Mouse (Mus musculus): ENCODE data around the gene Ahcyl2. TPM values are rescaled to one million over a fixed set of nuclear protein-coding genes. Genes with fewer than 3 reads are reported as not detected.

Gene Ahcyl2
- polyA plus RNA-seq, 1 experiment from 2014 or later = 54.6 TPM

- no peak for TF ChIP-seq EP300 (optimal IDR thresholded peaks at IDR 0.05)
- TF ChIP-seq CTCF (IDR thresholded peaks at IDR 0.05; ENCODE audit: low read depth) = no peak
- Histone ChIP-seq H3K27ac (replicated peaks) (no peak overlapping the region), H3K27me3 (ENCODE audit: control insufficient read depth, insufficient read depth, low read length) (no peaks in the 10 kb centered on the region), H3K36me3 (ENCODE audit: control insufficient read depth, insufficient read depth, low read length) (no peaks in the 10 kb centered on the region), H3K9ac (ENCODE audit: low read length) (no peak overlapping the region), H3K4me3 (ENCODE audit: low read depth, low read length) (no peak overlapping the region), H3K4me2 (replicated peaks; ENCODE audit: low read depth) (no peak overlapping the region), H3K4me1 (replicated peaks; ENCODE audit: control insufficient read depth, insufficient read depth) (no peaks in the 10 kb centered on the region), H3K9me3 (ENCODE audit: control insufficient read depth, low read length) (no peaks in the 10 kb centered on the region)
- DNase-seq (ENCODE audit: low spot score) (no peak), ATAC-seq (ENCODE audit: low FRiP score, low TSS enrichment) (no peak)
- 76% methylated on average over 6 of the region's 6 CpGs for WGBS
Measured at GRCm38 (mm10) chr6:29794582-29794981, 26.8 kb downstream of the Ahcyl2 start.

DNA sequence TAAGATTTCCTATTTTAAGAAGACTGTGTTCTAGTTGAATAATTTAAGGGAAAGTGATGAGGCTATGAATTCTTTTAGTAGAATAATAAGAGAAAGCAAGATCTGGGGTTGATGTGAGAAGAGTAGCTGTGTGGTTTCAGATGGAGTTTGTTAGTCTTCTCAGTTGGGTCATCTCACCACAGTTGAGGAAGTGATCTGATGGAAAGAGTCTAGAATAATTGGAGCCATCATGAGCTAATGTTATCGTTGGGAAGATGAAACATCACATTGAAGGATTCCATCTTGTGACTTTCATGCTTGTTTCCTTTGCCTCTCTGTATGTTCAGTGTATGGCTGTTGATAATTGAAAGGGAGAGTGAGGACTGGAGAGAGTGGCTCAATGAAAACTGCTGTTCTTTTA, 35.2 kb downstream of the Ahcyl2 start:
- Histone ChIP-seq H3K4me3 (ENCODE audit: low read depth, low read length) (no peak overlapping the region), H3K27ac (replicated peaks) (no peak overlapping the region), H3K9me3 (ENCODE audit: control insufficient read depth, low read length) (no peaks in the 10 kb centered on the region), H3K4me1 (replicated peaks; ENCODE audit: control insufficient read depth, insufficient read depth) (no peaks in the 10 kb centered on the region), H3K9ac (ENCODE audit: low read length) (no peak overlapping the region), H3K4me2 (replicated peaks; ENCODE audit: low read depth) (no peak overlapping the region), H3K27me3 (ENCODE audit: control insufficient read depth, insufficient read depth, low read length) (no peaks in the 10 kb centered on the region), H3K36me3 (ENCODE audit: control insufficient read depth, insufficient read depth, low read length) (no peaks in the 10 kb centered on the region)
- no peak for TF ChIP-seq CTCF (IDR thresholded peaks at IDR 0.05; ENCODE audit: low read depth)
- TF ChIP-seq EP300 (optimal IDR thresholded peaks at IDR 0.05) = no peak
- WGBS = 70% methylated on average over 1 of the region's 1 CpGs
- no peak for ATAC-seq (ENCODE audit: low FRiP score, low TSS enrichment)
- no peak for DNase-seq (ENCODE audit: low spot score)

DNA sequence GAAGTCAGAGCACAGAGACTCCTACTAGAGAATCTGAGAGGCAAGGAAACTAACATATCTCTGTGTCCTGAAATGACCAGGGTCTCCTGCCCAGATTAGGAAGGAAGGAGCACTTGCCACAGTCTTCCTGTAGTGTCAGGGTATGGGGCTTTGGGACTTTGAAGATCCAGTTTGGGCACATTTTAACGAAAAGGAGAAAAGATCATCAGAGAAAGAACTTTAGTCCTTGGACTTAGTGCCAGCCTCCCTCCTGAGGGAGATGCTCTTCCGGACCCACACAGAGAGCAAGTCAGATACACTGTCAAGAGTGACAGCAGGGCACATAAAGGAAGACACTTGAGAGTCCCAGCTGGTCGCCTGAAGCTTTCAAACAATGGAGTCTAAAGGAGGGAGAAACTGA, 36.2 kb downstream of the Ahcyl2 start:
- no peaks in the 10 kb centered on the region for H3K27me3 ChIP-seq (ENCODE audit: control insufficient read depth, insufficient read depth, low read length)
- H3K4me3 ChIP-seq (ENCODE audit: low read depth, low read length) = no peak overlapping the region
- no peaks in the 10 kb centered on the region for H3K4me1 ChIP-seq (replicated peaks; ENCODE audit: control insufficient read depth, insufficient read depth)
- H3K9ac ChIP-seq (ENCODE audit: low read length) = no peak overlapping the region
- ATAC-seq (ENCODE audit: low FRiP score, low TSS enrichment) = no peak
- H3K9me3 ChIP-seq (ENCODE audit: control insufficient read depth, low read length) = no peaks in the 10 kb centered on the region
- H3K36me3 ChIP-seq (ENCODE audit: control insufficient read depth, insufficient read depth, low read length) = no peaks in the 10 kb centered on the region
- H3K4me2 ChIP-seq (replicated peaks; ENCODE audit: low read depth) = no peak overlapping the region
- TF ChIP-seq CTCF (IDR thresholded peaks at IDR 0.05; ENCODE audit: low read depth) = no peak
- TF ChIP-seq EP300 (optimal IDR thresholded peaks at IDR 0.05) = no peak
- WGBS = 65% methylated on average over 3 of the region's 3 CpGs
- H3K27ac ChIP-seq (replicated peaks) = no peak overlapping the region
- no peak for DNase-seq (ENCODE audit: low spot score)

- DNase-seq (ENCODE audit: low spot score) = no peak
Measured at GRCm38 (mm10) chr6:29805381-29805780, 37.6 kb downstream of the Ahcyl2 start.

GRCm38 (mm10) chr6:29812076-29812475, 44.3 kb downstream of the Ahcyl2 start:
- no peak overlapping the region for H3K4me3 ChIP-seq (ENCODE audit: low read depth, low read length)
- H3K9me3 ChIP-seq (ENCODE audit: control insufficient read depth, low read length) = no peaks in the 10 kb centered on the region
- H3K27ac ChIP-seq (replicated peaks) = no peak overlapping the region
- TF ChIP-seq EP300 (optimal IDR thresholded peaks at IDR 0.05) (no peak), CTCF (IDR thresholded peaks at IDR 0.05; ENCODE audit: low read depth) (no peak)
- H3K4me2 ChIP-seq (replicated peaks; ENCODE audit: low read depth) = no peak overlapping the region
- no peaks in the 10 kb centered on the region for H3K36me3 ChIP-seq (ENCODE audit: control insufficient read depth, insufficient read depth, low read length)
- no peak for DNase-seq (ENCODE audit: low spot score)
- WGBS = 81% methylated on average over 2 of the region's 2 CpGs
- no peaks in the 10 kb centered on the region for H3K4me1 ChIP-seq (replicated peaks; ENCODE audit: control insufficient read depth, insufficient read depth)
- no peaks in the 10 kb centered on the region for H3K27me3 ChIP-seq (ENCODE audit: control insufficient read depth, insufficient read depth, low read length)
- no peak overlapping the region for H3K9ac ChIP-seq (ENCODE audit: low read length)
- ATAC-seq (ENCODE audit: low FRiP score, low TSS enrichment) = no peak

More at GRCm38 (mm10) chr6:29805381-29805780, 37.6 kb downstream of the Ahcyl2 start:
- Histone ChIP-seq H3K27me3 (ENCODE audit: control insufficient read depth, insufficient read depth, low read length) (no peaks in the 10 kb centered on the region), H3K4me1 (replicated peaks; ENCODE audit: control insufficient read depth, insufficient read depth) (no peaks in the 10 kb centered on the region), H3K9me3 (ENCODE audit: control insufficient read depth, low read length) (no peaks in the 10 kb centered on the region), H3K36me3 (ENCODE audit: control insufficient read depth, insufficient read depth, low read length) (no peaks in the 10 kb centered on the region), H3K9ac (ENCODE audit: low read length) (no peak overlapping the region), H3K4me2 (replicated peaks; ENCODE audit: low read depth) (no peak overlapping the region), H3K4me3 (ENCODE audit: low read depth, low read length) (no peak overlapping the region), H3K27ac (replicated peaks) (no peak overlapping the region)
- ATAC-seq (ENCODE audit: low FRiP score, low TSS enrichment) = no peak
- TF ChIP-seq EP300 (optimal IDR thresholded peaks at IDR 0.05) = no peak
- TF ChIP-seq CTCF (IDR thresholded peaks at IDR 0.05; ENCODE audit: low read depth) = no peak
- 74% methylated on average over 2 of the region's 2 CpGs for WGBS

DNA sequence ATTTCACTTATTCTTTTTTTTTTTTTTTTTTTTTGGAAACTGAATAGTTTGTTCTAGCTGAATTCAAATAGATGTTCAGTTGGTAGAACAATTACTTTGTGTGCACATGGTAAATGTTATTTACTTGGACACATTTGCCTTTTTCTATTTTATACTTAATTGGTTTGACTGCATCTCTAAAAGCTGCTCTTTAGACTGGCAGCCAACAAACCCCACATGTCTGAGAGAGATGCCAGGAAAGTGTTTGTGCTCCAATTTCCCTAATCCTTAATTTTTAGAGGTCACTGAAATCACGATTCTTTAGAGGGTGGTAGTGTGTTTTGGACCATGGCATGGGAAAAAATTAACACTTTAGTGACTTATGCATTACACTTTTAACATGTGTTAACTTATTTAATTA, 44.8 kb downstream of the Ahcyl2 start:
- DNase-seq (ENCODE audit: low spot score) (no peak), ATAC-seq (ENCODE audit: low FRiP score, low TSS enrichment) (no peak)
- Histone ChIP-seq H3K36me3 (ENCODE audit: control insufficient read depth, insufficient read depth, low read length) (no peaks in the 10 kb centered on the region), H3K4me2 (replicated peaks; ENCODE audit: low read depth) (no peak overlapping the region), H3K27me3 (ENCODE audit: control insufficient read depth, insufficient read depth, low read length) (no peaks in the 10 kb centered on the region), H3K9ac (ENCODE audit: low read length) (no peak overlapping the region), H3K9me3 (ENCODE audit: control insufficient read depth, low read length) (no peaks in the 10 kb centered on the region), H3K27ac (replicated peaks) (no peak overlapping the region), H3K4me3 (ENCODE audit: low read depth, low read length) (no peak overlapping the region), H3K4me1 (replicated peaks; ENCODE audit: control insufficient read depth, insufficient read depth) (no peaks in the 10 kb centered on the region)
- WGBS = 21% methylated on average over 1 of the region's 1 CpGs
- TF ChIP-seq CTCF (IDR thresholded peaks at IDR 0.05; ENCODE audit: low read depth) (no peak), EP300 (optimal IDR thresholded peaks at IDR 0.05) (no peak)

Data from stomach, postnatal 0 days (tissue).